Mouse (Mus musculus) C2C12 (cell line): ENCODE data around the gene Mcm5. TPM values are rescaled to one million over a fixed set of nuclear protein-coding genes. Genes with fewer than 3 reads are reported as not detected.

ENCODE experiments used
- H3K27me3 ChIP-seq: one replicate; pipeline ENCODE4 v1.6.1; 2011; ENCODE audit not compliant: control insufficient read depth, insufficient read depth, insufficient read length
- H3K36me3 ChIP-seq: one replicate; pipeline ENCODE4 v1.6.1; 2011; ENCODE audit not compliant: control insufficient read depth, insufficient read depth
- H3K4me3 ChIP-seq: one replicate; pipeline ENCODE4 v1.5.1; 2011; ENCODE audit warnings: mild to moderate bottlenecking, control low read depth; ENCODE audit not compliant: poor library complexity, insufficient read depth, severe bottlenecking
- H3K79me2 ChIP-seq: one replicate; pipeline ENCODE4 v1.6.1; 2011; ENCODE audit not compliant: control insufficient read depth, insufficient read depth
- H3K79me3 ChIP-seq: one replicate; pipeline ENCODE4 v1.6.1; 2011; ENCODE audit warnings: low read depth, control low read depth
- H3ac ChIP-seq: one replicate; pipeline ENCODE3; 2011; ENCODE audit warnings: low read depth; ENCODE audit not compliant: control insufficient read depth, insufficient read length
- CEBPB ChIP-seq: IDR thresholded peaks from one replicate; pipeline ENCODE4 v1.6.1; 2011; ENCODE audit warnings: low read depth, mild to moderate bottlenecking, control low read depth, moderate library complexity
- CTCF ChIP-seq: IDR thresholded peaks from one replicate; pipeline ENCODE4 v1.5.1; 2011; ENCODE audit not compliant: control insufficient read depth, insufficient read depth, insufficient read length
- FOSL1 ChIP-seq: IDR thresholded peaks from one replicate; pipeline ENCODE4 v1.8.0; 2011; ENCODE audit warnings: mild to moderate bottlenecking, low read length; ENCODE audit not compliant: poor library complexity, insufficient read depth, severe bottlenecking
- MAX ChIP-seq: IDR thresholded peaks from one replicate; pipeline ENCODE4 v1.6.1; 2011; ENCODE audit warnings: mild to moderate bottlenecking, control low read depth
- MYOD1 ChIP-seq: IDR thresholded peaks from one replicate; pipeline ENCODE4 v1.6.1; 2011; ENCODE audit warnings: low read depth; ENCODE audit not compliant: control insufficient read depth, insufficient read length
- MYOG ChIP-seq: IDR thresholded peaks from one replicate; pipeline ENCODE4 v1.6.1; 2011; ENCODE audit not compliant: control insufficient read depth, insufficient read length; ENCODE audit errors: extremely low read depth
- USF1 ChIP-seq: IDR thresholded peaks from one replicate; pipeline ENCODE4 v1.6.1; 2011; ENCODE audit warnings: low read depth, mild to moderate bottlenecking, control low read depth, moderate library complexity
- long read RNA-seq, 2 experiments: library from polyadenylated mRNA; unstranded; transcript quantifications; one replicate each; pipeline ENCODE4 v2.0.0; 2019 to 2020
- polyA plus RNA-seq: library from polyadenylated mRNA; unstranded; fragments of >200 nt; fragmentation: generic; extraction: Trizol; gene quantifications from one replicate; pipeline ENCODE4 v1.2.1, GENCODE M21; 2012; ENCODE audit warnings: missing spikeins

The Mcm5 gene
- polyA plus RNA-seq: 200 TPM
- long read RNA-seq, experiment 1, transcript Mcm5-205 (16 exons, 2,653 nt): minor isoform, 15 of 77 reads
- long read RNA-seq, experiment 1, transcript Mcm5-201 (17 exons, 3,381 nt): major isoform, 45 of 77 reads
- long read RNA-seq, experiment 1, transcript Mcm5-203 (17 exons, 2,604 nt): minor isoform, 5 of 77 reads
- long read RNA-seq, experiment 1, partial matches to known transcripts: 6 of 77 reads
- long read RNA-seq, experiment 1, other reads (novel, unspliced or antisense): 6 of 77 reads
- long read RNA-seq, experiment 2, transcript Mcm5-203 (17 exons, 2,604 nt): minor isoform, 278 of 2,364 reads
- long read RNA-seq, experiment 2, transcript Mcm5-201 (17 exons, 3,381 nt): major isoform, 1,650 of 2,364 reads
- long read RNA-seq, experiment 2, transcript Mcm5-205 (16 exons, 2,653 nt): minor isoform, 273 of 2,364 reads
- long read RNA-seq, experiment 2, partial matches to known transcripts: 42 of 2,364 reads
- long read RNA-seq, experiment 2, other reads (novel, unspliced or antisense): 121 of 2,364 reads

DNA sequence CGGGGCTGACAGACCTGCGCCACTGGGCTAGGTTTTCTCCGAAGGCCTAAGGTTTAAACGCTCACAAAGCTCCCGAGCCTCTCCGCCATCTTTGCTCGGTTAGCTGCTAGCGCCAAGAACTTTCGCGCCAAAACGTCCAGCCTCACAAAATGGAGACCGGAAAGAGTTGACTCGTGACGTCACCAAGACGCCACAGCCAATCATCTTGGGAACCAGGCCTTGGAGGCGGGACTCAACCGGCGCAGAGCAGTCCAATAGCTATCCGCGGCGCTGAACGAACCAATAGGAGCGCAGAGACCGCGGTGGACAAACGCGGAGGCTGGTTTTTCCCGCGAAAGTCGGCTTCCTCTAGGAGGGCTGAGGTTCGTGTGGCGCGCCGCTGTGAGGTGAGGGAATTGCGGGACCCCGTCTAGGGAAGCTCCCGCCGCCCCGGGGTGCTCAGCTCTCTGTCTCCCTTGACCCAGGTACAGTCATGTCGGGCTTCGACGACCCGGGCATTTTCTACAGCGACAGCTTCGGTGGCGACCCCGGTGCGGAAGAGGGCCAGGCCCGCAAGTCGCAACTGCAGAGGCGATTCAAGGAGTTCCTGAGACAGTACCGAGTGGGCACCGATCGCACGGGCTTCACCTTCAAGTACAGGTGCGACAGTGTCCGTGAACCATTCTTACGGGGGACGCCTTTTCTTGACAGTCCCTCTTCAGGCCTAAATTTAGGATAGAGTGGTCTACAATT lies at the start of gene Mcm5:
Gene Mcm5 (plus strand): TSS at position 334 of the 732 bp plus-strand sequence.
- H3K4me3 ChIP-seq: peak within 1 kb of the TSS; percentile 87
- no peaks in the 10 kb centered on the region for H3K27me3 ChIP-seq
- peak within 1 kb of the TSS; percentile 88 for H3ac ChIP-seq
- H3K79me3 ChIP-seq: peaks cover 32% of the 10 kb centered on the region
- no peak for TF ChIP-seq USF1
- no peak for TF ChIP-seq CTCF
- no peak for TF ChIP-seq FOSL1
- TF ChIP-seq MYOG: no peak
- TF ChIP-seq MAX: no peak
- no peak for TF ChIP-seq CEBPB
- TF ChIP-seq MYOD1: no peak
- H3K36me3 ChIP-seq: peaks cover 34% of the 10 kb centered on the region
- peaks cover 38% of the 10 kb centered on the region for H3K79me2 ChIP-seq

DNA sequence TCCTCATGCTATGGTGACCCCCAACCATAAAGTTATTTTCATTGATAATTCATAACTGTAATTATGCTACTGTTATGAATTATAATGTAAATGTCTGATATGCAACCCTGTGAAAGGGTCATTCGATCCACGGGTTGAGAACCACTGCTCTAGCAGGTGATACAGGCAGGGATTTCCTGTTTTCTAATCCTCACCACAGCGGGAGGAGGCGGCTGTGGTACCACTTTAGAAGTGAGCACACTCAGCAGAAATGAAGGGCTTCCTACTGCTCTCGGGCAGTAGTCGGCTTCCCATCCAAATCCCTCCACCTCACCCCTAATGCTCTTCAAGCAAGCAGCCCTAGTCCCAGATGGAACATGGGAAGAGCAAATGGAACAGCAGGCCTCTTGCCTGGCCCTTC lies 49.3 kb upstream of the Mcm5 start:
- TF ChIP-seq MYOD1 (no peak), CEBPB (no peak), USF1 (no peak), MAX (no peak), MYOG (no peak), CTCF (no peak), FOSL1 (no peak)
- H3K27me3 ChIP-seq: no peaks in the 10 kb centered on the region
- H3K79me2 ChIP-seq: no peaks in the 10 kb centered on the region
- H3K79me3 ChIP-seq: no peaks in the 10 kb centered on the region
- no peak overlapping the region for H3ac ChIP-seq
- no peak overlapping the region for H3K4me3 ChIP-seq
- H3K36me3 ChIP-seq: no peaks in the 10 kb centered on the region

- Histone ChIP-seq H3K79me3 (no peaks in the 10 kb centered on the region), H3K4me3 (no peak overlapping the region), H3K36me3 (no peaks in the 10 kb centered on the region), H3K27me3 (no peaks in the 10 kb centered on the region), H3ac (no peak overlapping the region), H3K79me2 (no peaks in the 10 kb centered on the region)
- TF ChIP-seq CTCF: no peak
- TF ChIP-seq MYOG: no peak
- no peak for TF ChIP-seq MYOD1
- TF ChIP-seq FOSL1: no peak
- no peak for TF ChIP-seq MAX
- TF ChIP-seq CEBPB: no peak
- TF ChIP-seq USF1: no peak
These were observed 48.6 kb upstream of the Mcm5 start for GRCm38 (mm10) chr8:75060815-75061214.

- TF ChIP-seq MYOG: no peak
- TF ChIP-seq MAX: no peak
- no peak for TF ChIP-seq MYOD1
- no peak for TF ChIP-seq FOSL1
- Histone ChIP-seq H3K36me3 (no peaks in the 10 kb centered on the region), H3K4me3 (no peak overlapping the region), H3K79me2 (no peaks in the 10 kb centered on the region), H3ac (no peak overlapping the region), H3K27me3 (no peaks in the 10 kb centered on the region), H3K79me3 (no peaks in the 10 kb centered on the region)
These were observed 46.1 kb upstream of the Mcm5 start for GRCm38 (mm10) chr8:75063290-75063689.

GRCm38 (mm10) chr8:75064790-75065189 lies 44.6 kb upstream of the Mcm5 start:
- Histone ChIP-seq H3K79me3 (no peaks in the 10 kb centered on the region), H3K79me2 (no peaks in the 10 kb centered on the region), H3K36me3 (no peaks in the 10 kb centered on the region), H3ac (no peak overlapping the region), H3K27me3 (no peaks in the 10 kb centered on the region), H3K4me3 (no peak overlapping the region)
- TF ChIP-seq CEBPB (no peak), CTCF (no peak), MYOD1 (no peak), MAX (no peak), USF1 (no peak), MYOG (no peak), FOSL1 (no peak)
